Mouse (Mus musculus): ENCODE measurements at regions not wholly inside any gene's neighbourhood (a gene's known extent, or its start where the extent isn't known, plus 50 kb on each side); places are given as distances from the start of the nearest gene placed in this dataset.

- no peak for DNase-seq (ENCODE audit: extremely low spot score in 1 of 2, low spot score in 1 of 2)
Observed at GRCm38 (mm10) chr14:105377035-105377621, 118.8 kb downstream of the Ndfip2 start.

GRCm38 (mm10) chr14:105369637-105370435 lies 111.5 kb downstream of the Ndfip2 start:
- no peak for DNase-seq (ENCODE audit: extremely low spot score in 1 of 2, low spot score in 1 of 2)

GRCm38 (mm10) chr14:105360530-105360929 lies 102.2 kb downstream of the Ndfip2 start:
- DNase-seq (ENCODE audit: extremely low spot score in 1 of 2, low spot score in 1 of 2) = no peak

- DNase-seq (ENCODE audit: extremely low spot score in 1 of 2, low spot score in 1 of 2) = no peak
Observed at GRCm38 (mm10) chr14:105359829-105360228, 101.5 kb downstream of the Ndfip2 start.

Data from frontal cortex, adult 2 months (tissue).